Mouse (Mus musculus) heart, postnatal 0 days (tissue): ENCODE data around the gene Gm28845. TPM values are rescaled to one million over a fixed set of nuclear protein-coding genes. Genes with fewer than 3 reads are reported as not detected.
A peak's percentile ranks its signal among the peaks of the same experiment; 100 is the strongest.

Experiments used
- ATAC-seq: fragments of 200-750 bp; cut with Nextera tagmentation; 2 replicates; pipeline ENCODE4 v1.8.0; 2017; ENCODE audit warnings: low read depth, moderate number of reproducible peaks, moderate library complexity; ENCODE audit not compliant: insufficient read depth
- DNase-seq: peaks from one replicate; pipeline ENCODE4 v3.0.0-alpha.2; 2016; ENCODE audit warnings: low spot score
- H3K27ac ChIP-seq: fragments of 300-500 bp; sonication (generic); 2 replicates; pipeline ENCODE4 v1.5.1; 2014; ENCODE audit warnings: low read depth, mild to moderate bottlenecking
- H3K27me3 ChIP-seq: fragments of 300-500 bp; sonication (generic); 2 replicates; pipeline ENCODE4 v1.6.1; 2014; ENCODE audit warnings: low read length, mixed read lengths; ENCODE audit not compliant: control insufficient read depth, insufficient read depth
- H3K36me3 ChIP-seq: fragments of 300-500 bp; sonication (generic); replicated peaks from 2 replicates; pipeline ENCODE4 v1.6.1; 2014; ENCODE audit warnings: low read length, mixed read lengths; ENCODE audit not compliant: control insufficient read depth, insufficient read depth
- H3K4me1 ChIP-seq: fragments of 300-500 bp; sonication (generic); 2 replicates; pipeline ENCODE4 v1.6.1; 2014; ENCODE audit warnings: antibody characterized with exemption; ENCODE audit not compliant: control insufficient read depth, insufficient read depth
- H3K4me2 ChIP-seq: fragments of 300-500 bp; sonication (generic); 2 replicates; pipeline ENCODE4 v1.6.1; 2014; ENCODE audit warnings: low read depth, mild to moderate bottlenecking, low read length, moderate library complexity
- H3K4me3 ChIP-seq: fragments of 300-500 bp; sonication (generic); 2 replicates; pipeline ENCODE4 v1.5.1; 2014; ENCODE audit warnings: low read depth, low read length
- H3K9ac ChIP-seq: fragments of 300-500 bp; sonication (generic); replicated peaks from 2 replicates; pipeline ENCODE4 v1.6.1; 2014; ENCODE audit warnings: low read depth, low read length, mixed read lengths
- H3K9me3 ChIP-seq: fragments of 300-500 bp; sonication (generic); replicated peaks from 2 replicates; pipeline ENCODE4 v1.6.1; 2016; ENCODE audit warnings: low read length; ENCODE audit not compliant: control insufficient read depth
- CTCF ChIP-seq: IDR thresholded peaks from 2 replicates; pipeline ENCODE4 v1.5.1; 2016; ENCODE audit warnings: antibody characterized with exemption, control low read depth, low read depth
- EP300 ChIP-seq: IDR thresholded peaks from 2 replicates; pipeline ENCODE4 v1.6.1; 2016; ENCODE audit warnings: antibody characterized with exemption, low read depth
- WGBS: fragments of 180-500 bp; shearing (Covaris S2); extraction: QIAGEN DNeasy Blood & Tissue Kit; methylation state at CpG from one replicate; pipeline ENCODE4 v1.1.7; 2014; 5-methylcytosine and 5-hydroxymethylcytosine counted together
- polyA plus RNA-seq: library from polyadenylated mRNA; unstranded; fragments of >200 nt; fragmentation: Nextera tagmentation; extraction: Ambion mirVana; gene quantifications from 2 replicates; pipeline ENCODE4 v1.2.1, GENCODE M21; 2015
- total RNA-seq: library from RNA; depleted of rRNA; stranded (reverse); fragments of >200 nt; gene quantifications from 2 replicates; pipeline ENCODE4 v1.2.3, GENCODE M21; 2014; ENCODE audit warnings: low replicate concordance

Gm28845 gene
- total and polyA plus RNA-seq, 2 experiments from 2014 or later: not detected

DNA sequence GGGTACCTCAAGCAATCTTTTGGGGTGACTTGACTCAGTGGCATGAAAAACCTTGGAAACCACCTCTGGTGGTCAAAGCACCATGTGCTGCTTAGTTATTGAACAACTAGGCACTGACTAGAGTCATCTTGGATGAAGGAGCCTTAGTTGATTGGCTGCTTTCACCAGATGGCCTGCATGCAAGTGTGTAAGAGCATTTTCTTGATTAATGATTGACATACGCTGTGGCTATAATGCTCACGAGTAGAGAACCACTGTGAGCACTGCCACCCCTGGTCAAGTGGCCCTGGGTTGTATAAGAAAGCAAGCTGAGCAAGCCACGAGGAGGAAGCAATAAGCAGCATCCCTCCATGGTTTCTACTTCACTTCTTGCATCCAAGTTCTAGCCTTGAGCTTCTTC, 10.9 kb upstream of the Gm28845 start:
- no peaks in the 10 kb centered on the region for H3K36me3 ChIP-seq
- no peak for TF ChIP-seq CTCF
- no peak for TF ChIP-seq EP300
- H3K4me2 ChIP-seq: no peak overlapping the region
- no peaks in the 10 kb centered on the region for H3K9me3 ChIP-seq
- no peaks in the 10 kb centered on the region for H3K4me1 ChIP-seq
- 71% methylated on average over 3 of the region's 3 CpGs for WGBS
- H3K9ac ChIP-seq: no peak overlapping the region
- H3K27ac ChIP-seq: no peak overlapping the region
- no peak for DNase-seq
- no peaks in the 10 kb centered on the region for H3K27me3 ChIP-seq
- no peak overlapping the region for H3K4me3 ChIP-seq
- no peak for ATAC-seq

DNA sequence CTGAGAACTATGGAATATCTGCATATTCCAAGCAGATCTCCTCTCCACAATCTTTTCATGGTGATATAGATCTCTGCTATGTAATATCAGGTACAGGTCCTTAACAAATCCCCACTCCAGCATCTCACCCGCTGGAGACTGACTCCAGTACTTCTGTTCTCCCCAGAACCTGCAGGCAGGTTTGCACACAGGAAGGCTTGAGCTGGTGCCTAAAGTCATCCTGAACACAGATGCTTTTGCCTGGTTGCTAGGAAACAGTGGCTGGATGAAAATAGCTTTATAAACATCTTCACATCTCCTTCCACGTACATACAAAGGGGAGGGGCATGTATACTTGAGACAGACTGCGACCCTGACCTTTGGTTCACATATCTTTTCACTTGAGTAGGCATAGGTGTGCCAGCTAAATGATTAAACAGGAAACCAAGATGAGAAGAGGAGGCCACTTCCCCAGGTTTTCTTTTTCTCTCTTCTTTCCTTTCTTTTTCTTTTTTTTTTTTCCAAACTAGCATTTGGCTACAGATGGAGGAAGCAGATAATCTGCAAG, 10.3 kb upstream of the Gm28845 start:
- Histone ChIP-seq H3K4me1 (no peaks in the 10 kb centered on the region), H3K27me3 (no peaks in the 10 kb centered on the region), H3K27ac (no peak overlapping the region), H3K4me3 (no peak overlapping the region), H3K36me3 (no peaks in the 10 kb centered on the region), H3K9me3 (no peaks in the 10 kb centered on the region), H3K4me2 (no peak overlapping the region), H3K9ac (no peak overlapping the region)
- DNase-seq: no peak
- TF ChIP-seq CTCF (no peak), EP300 (no peak)
- ATAC-seq: no peak
- WGBS: 58% methylated on average over 3 of the region's 3 CpGs

DNA sequence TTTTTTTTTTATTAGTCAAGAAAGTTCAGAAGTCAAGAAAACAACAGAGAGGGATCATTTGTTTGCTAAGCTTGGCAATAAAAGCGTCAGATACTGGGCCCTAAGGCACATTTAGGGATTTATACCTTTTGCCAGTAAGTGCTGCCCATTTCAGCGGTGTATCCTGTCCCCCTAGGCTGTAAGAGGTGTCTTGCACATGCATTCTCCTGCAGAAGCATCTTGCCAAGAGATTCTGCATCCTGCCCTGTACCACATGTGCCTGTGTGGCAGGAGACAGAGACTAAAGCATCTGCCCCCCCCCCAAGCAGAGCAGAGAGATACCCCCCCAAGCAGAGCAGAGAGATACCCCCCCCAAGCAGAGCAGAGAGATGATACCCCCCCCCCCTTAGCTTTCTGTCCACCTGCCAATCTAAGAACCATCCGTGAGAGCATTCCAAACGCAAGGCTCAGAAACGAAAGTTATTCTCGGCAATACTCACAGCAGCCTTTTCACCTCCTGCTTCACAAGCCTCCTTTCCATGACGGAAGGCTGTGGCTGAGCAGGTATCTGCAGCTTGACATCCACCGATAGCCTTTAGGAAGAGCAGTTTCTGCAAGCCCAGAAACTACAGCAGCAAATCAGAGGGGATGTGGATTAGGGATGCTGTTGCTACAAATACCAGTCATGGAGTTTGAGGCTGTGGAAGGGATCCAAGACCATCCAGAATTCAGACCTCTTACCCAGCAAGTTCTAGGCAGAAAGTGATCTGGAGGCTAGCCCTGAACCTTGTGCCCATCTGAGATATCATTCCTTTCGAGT, 3.4 kb upstream of the Gm28845 start, which contains the start of gene D630023F18Rik:
D630023F18Rik (minus strand) TSS at position 641 of the 799 bp plus-strand sequence.
- no peak for DNase-seq
- peak within 1 kb of the TSS; percentile 15; the same call in 1 of the 2 replicates for H3K4me3 ChIP-seq
- H3K36me3 ChIP-seq: no peaks in the 10 kb centered on the region
- H3K4me2 ChIP-seq: peak within 1 kb of the TSS; percentile 42
- ATAC-seq: no peak
- TF ChIP-seq EP300 (no peak), CTCF (no peak)
- 24% methylated on average over 9 of the region's 9 CpGs for WGBS
- H3K27me3 ChIP-seq: no peaks in the 10 kb centered on the region
- no peak within 1 kb of the TSS for H3K9ac ChIP-seq
- H3K27ac ChIP-seq: no peak within 1 kb of the TSS
- H3K9me3 ChIP-seq: no peaks in the 10 kb centered on the region
- H3K4me1 ChIP-seq: no peaks in the 10 kb centered on the region

DNA sequence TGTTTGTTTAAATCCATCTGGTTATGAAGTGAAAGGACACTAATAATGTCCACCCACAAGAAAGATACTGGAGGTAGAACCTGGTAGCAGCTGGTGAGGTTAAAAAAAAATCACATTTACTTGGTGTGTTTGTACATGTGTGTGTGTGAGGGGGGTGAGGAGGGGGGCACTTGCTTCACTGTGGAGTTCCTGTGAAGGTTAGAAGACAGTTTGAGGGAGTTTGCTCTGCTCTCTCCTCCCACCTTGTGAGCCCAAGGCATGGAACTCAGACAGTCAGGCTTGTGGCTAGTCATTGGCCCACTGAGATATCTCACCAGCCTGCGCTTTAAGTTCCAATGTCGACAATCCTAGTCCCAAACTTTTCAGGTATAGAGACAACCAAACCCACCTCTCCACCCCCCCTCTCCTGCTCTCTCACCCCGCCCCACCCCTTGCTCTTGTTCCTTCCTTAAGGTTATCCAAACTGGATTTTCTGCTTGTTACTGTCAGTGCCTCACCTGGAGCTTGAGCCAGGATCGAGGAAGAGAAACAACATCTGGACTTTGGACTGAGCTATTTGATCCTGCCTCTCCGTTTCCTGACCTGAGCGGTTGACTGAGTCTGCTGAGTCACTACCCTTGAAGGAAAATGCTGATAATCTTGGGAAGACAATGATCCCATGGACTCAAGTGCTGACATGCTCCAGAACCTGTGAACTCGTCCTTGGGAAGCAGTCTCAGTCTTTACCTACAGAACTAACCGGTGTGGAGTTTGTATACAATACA, 1.0 kb downstream of the Gm28845 start:
- Histone ChIP-seq H3K36me3 (no peaks in the 10 kb centered on the region), H3K9me3 (no peaks in the 10 kb centered on the region), H3K27ac (no peak overlapping the region), H3K4me1 (no peaks in the 10 kb centered on the region), H3K9ac (no peak overlapping the region), H3K4me2 (no peak overlapping the region), H3K27me3 (no peaks in the 10 kb centered on the region), H3K4me3 (no peak overlapping the region)
- no peak for TF ChIP-seq EP300
- TF ChIP-seq CTCF: no peak
- 59% methylated on average over 8 of the region's 8 CpGs for WGBS
- no peak for DNase-seq
- no peak for ATAC-seq

DNA sequence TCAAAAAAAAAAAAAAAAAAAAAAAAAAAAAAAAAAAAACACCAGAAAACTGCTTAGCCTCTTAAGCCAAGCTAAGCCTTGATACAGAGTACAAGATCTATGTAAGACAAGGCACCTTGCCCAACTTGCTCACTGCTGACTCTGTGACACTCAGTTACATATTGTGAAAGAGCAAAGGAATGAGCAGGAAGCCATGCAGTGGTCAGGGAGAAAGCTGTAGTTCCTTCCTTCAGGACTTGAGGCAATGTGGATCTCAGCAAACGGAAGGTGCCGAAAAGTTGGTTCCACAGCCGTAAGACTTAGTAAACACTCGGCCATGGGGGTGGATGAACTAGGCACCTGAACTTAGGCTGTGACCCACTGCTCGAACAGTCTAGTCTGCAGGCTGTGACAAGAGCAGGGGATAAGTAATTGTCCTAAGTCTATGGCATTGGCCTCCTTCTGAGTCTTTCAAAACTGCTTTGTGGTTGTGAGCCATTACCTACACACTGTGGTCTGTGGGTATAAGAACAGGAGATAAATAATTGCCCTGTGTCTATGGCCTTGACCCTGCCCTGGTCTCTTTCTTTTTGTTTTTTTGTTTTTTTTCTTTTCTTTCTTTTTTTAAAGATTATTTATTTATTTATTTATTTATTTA, 5.7 kb downstream of the Gm28845 start:
- ATAC-seq (no peak), DNase-seq (no peak)
- H3K27me3 ChIP-seq: no peaks in the 10 kb centered on the region
- no peaks in the 10 kb centered on the region for H3K9me3 ChIP-seq
- WGBS: 85% methylated on average over 5 of the region's 5 CpGs
- no peaks in the 10 kb centered on the region for H3K4me1 ChIP-seq
- no peak overlapping the region for H3K27ac ChIP-seq
- H3K4me3 ChIP-seq: no peak overlapping the region
- no peak for TF ChIP-seq CTCF
- no peak for TF ChIP-seq EP300
- H3K4me2 ChIP-seq: no peak overlapping the region
- no peaks in the 10 kb centered on the region for H3K36me3 ChIP-seq
- H3K9ac ChIP-seq: no peak overlapping the region
